Comparison of ENCODE assay signal across 9 mouse cellular contexts in genomic region chr16:17761074-17761473, GRCm38 (mm10). TPM values are rescaled to one million over a fixed set of nuclear protein-coding genes. Genes with fewer than 3 reads are reported as not detected.
DNase-seq lines count a peak whose midpoint lies in the region; ATAC-seq and TF ChIP-seq lines count a peak whose summit lies in the region.
"Had no signal": no experiment of that assay in that cellular context is flagged by ENCODE, and none has a peak within 500 bp of the region (broad histone marks: within the 10 kb centered on the region; RNA-seq: fewer than 3 reads in every experiment).

No protein-coding gene starts in this region.

- TF ChIP-seq CTCF in MEL (IDR thresholded peaks at IDR 0.05 in 2 of 3, conservative IDR thresholded peaks at IDR 0.05 in 1 of 3; ENCODE audit: control insufficient read depth in 1 of 3, insufficient read depth in 1 of 3, low read depth in 2 of 3, low read length in 3 of 3, poor library complexity in 1 of 3, severe bottlenecking in 1 of 3) = no peak; a peak in 1 of 6 replicates
- no peak for TF ChIP-seq CTCF in lung, adult 2 months (IDR thresholded peaks at IDR 0.05; ENCODE audit: insufficient read depth, low read length)

- H3K79me2 ChIP-seq in MEL (ENCODE audit: control insufficient read depth, insufficient read depth, low read length, poor library complexity) = peaks cover 34% of the 10 kb centered on the region

- 18% methylated on average over 1 of the region's 1 CpGs for WGBS in embryonic facial prominence, embryonic 14.5 days
- 11% methylated on average over 1 of the region's 1 CpGs for WGBS in liver, embryonic 15.5 days (ENCODE audit: insufficient replicate concordance)
- 50% methylated on average over 1 of the region's 1 CpGs for WGBS in lung, adult 2 months

- peak overlapping the region; percentile 28 for H3K9ac ChIP-seq in MEL (ENCODE audit: control insufficient read depth, low read depth, low read length, poor library complexity, severe bottlenecking)
- H3K9ac ChIP-seq in embryonic facial prominence, embryonic 14.5 days (ENCODE audit: low read depth, low read length) = no peak overlapping the region
- no peak overlapping the region for H3K9ac ChIP-seq in liver, embryonic 15.5 days

- H3K36me3 ChIP-seq in MEL (ENCODE audit: control insufficient read depth in 1 of 2, insufficient read depth in 2 of 2, low read length in 2 of 2) = peaks cover 17 to 44% of the 10 kb centered on the region in 2 experiments
- H3K36me3 ChIP-seq in embryonic facial prominence, embryonic 14.5 days (ENCODE audit: control insufficient read depth, insufficient read depth, low read length) = peaks cover 33% of the 10 kb centered on the region
- 0 out of 2 replicates have a peak, but pooled peaks cover 4% of the 10 kb centered on the region for H3K36me3 ChIP-seq in liver, embryonic 15.5 days (replicated peaks)

- H3K9me3 ChIP-seq in MEL (replicated peaks; ENCODE audit: insufficient read depth, low read length) = no peaks in the 10 kb centered on the region
- H3K9me3 ChIP-seq in embryonic facial prominence, embryonic 14.5 days (ENCODE audit: control insufficient read depth, low read length) = no peaks in the 10 kb centered on the region
- no peaks in the 10 kb centered on the region for H3K9me3 ChIP-seq in liver, embryonic 15.5 days (replicated peaks)

- peak in 1 of 2 experiments; percentile 47; a peak in 1 of 4 replicates for TF ChIP-seq POLR2A in MEL (IDR thresholded peaks at IDR 0.05; ENCODE audit: control insufficient read depth in 1 of 2, insufficient read depth in 1 of 2, low read depth in 1 of 2, low read length in 2 of 2, poor library complexity in 1 of 2)
- TF ChIP-seq POLR2A in lung, adult 2 months (IDR thresholded peaks at IDR 0.05; ENCODE audit: borderline replicate concordance, extremely low read depth, low read depth, low read length) = no peak

- no peak for ATAC-seq in embryonic facial prominence, embryonic 14.5 days (ENCODE audit: low read depth)
- ATAC-seq in liver, embryonic 15.5 days (ENCODE audit: insufficient read depth) = peak; percentile 48

- H3K4me2 ChIP-seq in embryonic facial prominence, embryonic 14.5 days (ENCODE audit: low read depth, low read length) = peak overlapping the region; percentile 82
- H3K4me2 ChIP-seq in liver, embryonic 15.5 days = peak overlapping the region; percentile 98

- H3K4me1 ChIP-seq in MEL (ENCODE audit: control insufficient read depth in 1 of 2, insufficient read depth in 2 of 2, low read length in 2 of 2) = peaks cover 19 to 33% of the 10 kb centered on the region in 2 experiments
- peaks cover 25% of the 10 kb centered on the region for H3K4me1 ChIP-seq in embryonic facial prominence, embryonic 14.5 days (ENCODE audit: control insufficient read depth, insufficient read depth, low read length)
- peaks cover 60% of the 10 kb centered on the region for H3K4me1 ChIP-seq in liver, embryonic 15.5 days (replicated peaks)
- no peaks in the 10 kb centered on the region for H3K4me1 ChIP-seq in lung, adult 2 months (ENCODE audit: control insufficient read depth, insufficient read depth, low read length)

- TF ChIP-seq EP300 in MEL (IDR thresholded peaks at IDR 0.05; ENCODE audit: low read depth in 1 of 2, low read length in 2 of 2) = peak; percentile 94 to 95

- peak overlapping the region; percentile 31 to 58 for H3K4me3 ChIP-seq in MEL (ENCODE audit: control insufficient read depth in 1 of 2, insufficient read depth in 1 of 2, low read depth in 2 of 2, low read length in 2 of 2)
- H3K4me3 ChIP-seq in embryonic facial prominence, embryonic 14.5 days (ENCODE audit: low read depth, low read length) = peak overlapping the region; percentile 86
- H3K4me3 ChIP-seq in liver, embryonic 15.5 days (replicated peaks) = no peak overlapping the region
- no peak overlapping the region for H3K4me3 ChIP-seq in lung, adult 2 months (replicated peaks; ENCODE audit: extremely low read depth, low read depth, low read length)

- no peak for TF ChIP-seq RAD21 in MEL (IDR thresholded peaks at IDR 0.05; ENCODE audit: low read depth, low read length)

- peak; percentile 74 for DNase-seq in heart, adult 11 months
- no peak for DNase-seq in heart, postnatal 25 days (ENCODE audit: low spot score)
- DNase-seq in MEL (ENCODE audit: low read depth, low spot score) = peak; percentile 93
- DNase-seq in embryonic facial prominence, embryonic 14.5 days (ENCODE audit: low spot score) = peak; percentile 12
- no peak for DNase-seq in spleen, postnatal 4 days (ENCODE audit: low spot score in 2 of 2)
- DNase-seq in lung, adult 2 months = no peak
- no peak for DNase-seq in cerebellum, adult 11 months

- peak overlapping the region; percentile 93 for H3K27ac ChIP-seq in MEL (ENCODE audit: control insufficient read depth, low read depth, low read length)
- H3K27ac ChIP-seq in embryonic facial prominence, embryonic 14.5 days (replicated peaks; ENCODE audit: low read depth, low read length) = no peak overlapping the region
- peak overlapping the region; percentile 45; the same call in 1 of the 2 replicates for H3K27ac ChIP-seq in liver, embryonic 15.5 days (replicated peaks)
- H3K27ac ChIP-seq: macrophage had no signal

- intact Hi-C loops in heart, postnatal 25 days (cut with DNase I) = loop anchor here (5.0 kb wide), 1 partner anchor 46 kb away; no protein-coding TSS in a partner anchor

- H3K27me3 ChIP-seq in MEL (ENCODE audit: control insufficient read depth in 1 of 2, insufficient read depth in 2 of 2, low read length in 2 of 2) = no peaks in the 10 kb centered on the region
- no peaks in the 10 kb centered on the region for H3K27me3 ChIP-seq in embryonic facial prominence, embryonic 14.5 days (replicated peaks; ENCODE audit: control insufficient read depth, insufficient read depth, low read length)
- H3K27me3 ChIP-seq in liver, embryonic 15.5 days = peaks cover 20% of the 10 kb centered on the region

TF ChIP-seq in MEL, 35 proteins besides CTCF, POLR2A, EP300 and RAD21 (continues in another document):
- TF ChIP-seq TCF12 (IDR thresholded peaks at IDR 0.05; ENCODE audit: low read depth, low read length) (peak; percentile 92), ELF1 (IDR thresholded peaks at IDR 0.05; ENCODE audit: low read depth, low read length) (no peak), BHLHE40 (IDR thresholded peaks at IDR 0.05; ENCODE audit: borderline replicate concordance, low read depth, low read length) (peak; percentile 84), USF2 (IDR thresholded peaks at IDR 0.05; ENCODE audit: borderline replicate concordance in 1 of 2, insufficient read depth in 1 of 2, low read depth in 1 of 2, low read length in 2 of 2) (no peak), CHD1 (IDR thresholded peaks at IDR 0.05; ENCODE audit: low read depth, low read length) (peak; percentile 94; the same call in 1 of the 2 replicates), MEF2A (IDR thresholded peaks at IDR 0.05; ENCODE audit: extremely low read depth, insufficient replicate concordance, low read depth, low read length, poor library complexity, severe bottlenecking) (peak; percentile 58; the same call in 1 of the 2 replicates), POLR2AphosphoS2 (IDR thresholded peaks at IDR 0.05; ENCODE audit: low read length) (0 out of 2 replicates have a peak, but pooled peaks have one; percentile 63), KAT2A (conservative IDR thresholded peaks at IDR 0.05; ENCODE audit: low read depth, low read length) (peak; percentile 36; the same call in 1 of the 2 replicates), ZKSCAN1 (IDR thresholded peaks at IDR 0.05; ENCODE audit: low read depth, low read length) (no peak), ZNF384 (IDR thresholded peaks at IDR 0.05; ENCODE audit: low read depth, low read length) (peak; percentile 47), NELFE (IDR thresholded peaks at IDR 0.05; ENCODE audit: low read depth, low read length) (peak; percentile 15; the same call in 1 of the 2 replicates), MAZ (IDR thresholded peaks at IDR 0.05; ENCODE audit: low read depth, low read length) (peak; percentile 63), JUND (IDR thresholded peaks at IDR 0.05; ENCODE audit: low read depth, low read length) (0 out of 2 replicates have a peak, but pooled peaks have one; percentile 37), MXI1 (IDR thresholded peaks at IDR 0.05; ENCODE audit: low read depth, low read length) (peak; percentile 94), RCOR1 (IDR thresholded peaks at IDR 0.05; ENCODE audit: low read depth, low read length) (peak; percentile 92), MYC (IDR thresholded peaks at IDR 0.05; ENCODE audit: low read depth, low read length) (peak; percentile 90), GABPA (IDR thresholded peaks at IDR 0.05; ENCODE audit: low read depth, low read length) (no peak), MYB (IDR thresholded peaks at IDR 0.05; ENCODE audit: low read depth, low read length) (peak; percentile 93)

RNA-seq across cellular contexts. Expression of gene Klhl22, which starts 1.7 kb away (rescaled TPM):
- 10 to 100 TPM; 16.1 to 16.7 TPM for total RNA-seq in heart, postnatal 25 days (2021)
- 93.6 and 97.0 TPM in 2 replicates for total RNA-seq in MEL (2012; rRNA removed)
- 100 to 1,000 TPM in 1 of 2 experiments, 10 to 100 TPM in 1; 82.4 to 191 TPM for polyA plus RNA-seq in MEL (2012; ENCODE audit: insufficient read depth in 1 of 2, insufficient read length in 2 of 2, low read depth in 1 of 2, low replicate concordance in 2 of 2, missing spikeins in 1 of 2)
- polyA plus RNA-seq in embryonic facial prominence, embryonic 14.5 days (2014; fragmentation: Nextera tagmentation; extraction: Ambion mirVana) = 77.1 and 90.9 TPM in 2 replicates
- 13.0 and 14.3 TPM in 2 replicates for polyA plus RNA-seq in liver, embryonic 15.5 days (2015; fragmentation: Nextera tagmentation; extraction: Ambion mirVana)
- 39.4 and 42.0 TPM in 2 replicates for polyA plus RNA-seq in lung, adult 2 months (2012; rRNA removed)

RNA-seq across cellular contexts. Expression of gene Med15, which starts 28.4 kb away (rescaled TPM):
- 10 to 100 TPM; 24.5 to 26.6 TPM for total RNA-seq in heart, postnatal 25 days (2021)
- 25.9 and 27.6 TPM in 2 replicates for total RNA-seq in MEL (2012; rRNA removed)
- 10 to 100 TPM in 1 of 2 experiments, not detected in 1; 62.0 TPM for polyA plus RNA-seq in MEL (2012; ENCODE audit: insufficient read depth in 1 of 2, insufficient read length in 2 of 2, low read depth in 1 of 2, low replicate concordance in 2 of 2, missing spikeins in 1 of 2)
- 35.2 and 36.1 TPM in 2 replicates for polyA plus RNA-seq in embryonic facial prominence, embryonic 14.5 days (2014; fragmentation: Nextera tagmentation; extraction: Ambion mirVana)
- 15.9 and 17.1 TPM in 2 replicates for polyA plus RNA-seq in liver, embryonic 15.5 days (2015; fragmentation: Nextera tagmentation; extraction: Ambion mirVana)
- polyA plus RNA-seq in lung, adult 2 months (2012; rRNA removed) = 96.9 and 109 TPM in 2 replicates

RNA-seq across cellular contexts. Expression of gene Scarf2, which starts 36.0 kb away (rescaled TPM):
- total RNA-seq in heart, postnatal 25 days (2021) = 1 to 10 TPM; 5.1 to 5.6 TPM
- total RNA-seq in MEL (2012; rRNA removed) = 0.62 TPM in 2 replicates
- polyA plus RNA-seq in MEL (2012; ENCODE audit: insufficient read depth in 1 of 2, insufficient read length in 2 of 2, low read depth in 1 of 2, low replicate concordance in 2 of 2, missing spikeins in 1 of 2) = 1 to 10 TPM in 1 of 2 experiments, not detected in 1; 1.2 TPM
- 34.5 and 35.8 TPM in 2 replicates for polyA plus RNA-seq in embryonic facial prominence, embryonic 14.5 days (2014; fragmentation: Nextera tagmentation; extraction: Ambion mirVana)
- polyA plus RNA-seq in liver, embryonic 15.5 days (2015; fragmentation: Nextera tagmentation; extraction: Ambion mirVana) = 1.0 and 1.8 TPM in 2 replicates
- polyA plus RNA-seq in lung, adult 2 months (2012; rRNA removed) = 215 and 266 TPM in 2 replicates

Comparison
In these comparisons a context has a peak if more than half of its experiments do, and no peak if none do; other contexts are left out.
1. DNase-seq: peak in heart, adult 11 months (single experiment), MEL (single experiment) and embryonic facial prominence, embryonic 14.5 days (single experiment); none in heart, postnatal 25 days (single experiment), spleen, postnatal 4 days (0 of 2), lung, adult 2 months (single experiment) and cerebellum, adult 11 months (single experiment).
2. H3K4me3 ChIP-seq: peak in MEL (2 of 2) and embryonic facial prominence, embryonic 14.5 days (single experiment); none in liver, embryonic 15.5 days (single experiment) and lung, adult 2 months (single experiment).
3. RNA of gene Scarf2, which starts 36.0 kb away (polyA plus RNA-seq): 215 to 266 TPM in lung, adult 2 months and 34.5 to 35.8 TPM in embryonic facial prominence, embryonic 14.5 days; 1.2 TPM in MEL and 1.0 to 1.8 TPM in liver, embryonic 15.5 days; every median in the first group is over 10 times any median in the second.